Mouse (Mus musculus) brain, embryonic 14.5 days (tissue): ENCODE results near the gene Oard1.
A peak's percentile ranks its signal among the peaks of the same experiment; 100 is the strongest.

Experiments
- CTCF ChIP-seq: fragments of 200-500 bp; IDR thresholded peaks from 2 replicates; pipeline ENCODE4 v1.5.1; 2012; ENCODE audit warnings: inconsistent platforms, mild to moderate bottlenecking, moderate library complexity, borderline replicate concordance; ENCODE audit not compliant: insufficient read depth, insufficient read length; ENCODE audit errors: extremely low read depth
- POLR2A ChIP-seq: fragments of 200-500 bp; IDR thresholded peaks from 2 replicates; pipeline ENCODE4 v1.6.1; 2012; ENCODE audit warnings: mild to moderate bottlenecking, inconsistent platforms, borderline replicate concordance; ENCODE audit not compliant: poor library complexity, insufficient read depth, insufficient read length, severe bottlenecking; ENCODE audit errors: extremely low read depth

DNA sequence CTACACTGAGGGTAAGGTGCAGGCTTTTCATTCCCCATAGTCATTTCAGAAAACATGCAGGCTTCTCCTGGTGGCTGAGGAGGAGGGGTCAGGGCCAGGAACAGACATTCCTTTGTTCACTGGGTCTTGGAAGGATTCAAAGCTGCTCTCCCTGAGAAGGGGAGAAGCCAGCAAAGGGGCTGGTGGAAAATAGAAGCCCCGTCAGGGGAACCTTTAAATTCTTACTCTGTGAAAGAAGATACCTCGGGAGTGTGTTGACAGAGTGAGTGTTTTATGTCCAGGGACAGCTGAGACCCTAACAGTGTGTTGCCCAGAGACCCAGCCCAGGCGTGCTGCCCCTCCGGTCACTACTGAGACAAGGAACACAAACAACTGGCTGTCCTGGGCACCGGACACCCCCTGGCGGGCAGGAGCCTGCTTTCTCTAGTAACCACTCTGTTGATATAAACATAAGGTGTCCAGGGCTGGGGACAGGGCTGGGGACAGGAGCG lies 27.7 kb downstream of the Oard1 start:
- 0 out of 2 replicates have a peak, but pooled peaks have one; percentile 1 for TF ChIP-seq CTCF
- no peak for TF ChIP-seq POLR2A
